Mouse (Mus musculus): ENCODE measurements around the gene Rnd2.
"Not testable (repeated sequence)": the region's sequence is repeated elsewhere in the genome, so short reads cannot be mapped to it uniquely, and the experiment has no call there.

Rnd2 gene

GRCm38 (mm10) chr11:101464211-101465100, at the start of gene Rnd2:
TSS of gene Rnd2 (plus strand) at chr11:101464999.
- DNase-seq (ENCODE audit: inconsistent ontology term) = no peak

GRCm38 (mm10) chr11:101415306-101415705, 49.5 kb upstream of the Rnd2 start:
- no peak for DNase-seq (ENCODE audit: inconsistent ontology term)

GRCm38 (mm10) chr11:101416433-101417100, 48.2 kb upstream of the Rnd2 start:
- DNase-seq (ENCODE audit: inconsistent ontology term) = no peak

- peak; percentile 82 for DNase-seq (ENCODE audit: inconsistent ontology term)
Measured at GRCm38 (mm10) chr11:101417101-101417855, 47.5 kb upstream of the Rnd2 start, which contains the start of gene Aarsd1. TSS of gene Aarsd1 (minus strand) at chr11:101417615.

GRCm38 (mm10) chr11:101418991-101419390, 45.8 kb upstream of the Rnd2 start:
- no peak for DNase-seq (ENCODE audit: inconsistent ontology term)

- DNase-seq (ENCODE audit: inconsistent ontology term) = no peak
Measured at GRCm38 (mm10) chr11:101419610-101420009, 45.2 kb upstream of the Rnd2 start.

GRCm38 (mm10) chr11:101420148-101420547, 44.7 kb upstream of the Rnd2 start:
- no peak for DNase-seq (ENCODE audit: inconsistent ontology term)

GRCm38 (mm10) chr11:101424105-101424851, 40.5 kb upstream of the Rnd2 start, which contains the start of gene Gm27029:
TSS of gene Gm27029 (minus strand) at chr11:101424796.
- DNase-seq (ENCODE audit: inconsistent ontology term) = peak; percentile 30

- peak; percentile 98 for DNase-seq (ENCODE audit: inconsistent ontology term)
Measured at GRCm38 (mm10) chr11:101424925-101425813, 39.6 kb upstream of the Rnd2 start, which contains the start of the genes Rundc1 and Ptges3l. TSS of gene Rundc1 (plus strand) at chr11:101425085. TSS of gene Ptges3l (minus strand) at chr11:101425333.

GRCm38 (mm10) chr11:101426165-101426564, 38.6 kb upstream of the Rnd2 start:
- no peak for DNase-seq (ENCODE audit: inconsistent ontology term)

GRCm38 (mm10) chr11:101431327-101431726, 33.5 kb upstream of the Rnd2 start:
- DNase-seq (ENCODE audit: inconsistent ontology term) = no peak

GRCm38 (mm10) chr11:101433396-101433795, 31.4 kb upstream of the Rnd2 start:
- DNase-seq (ENCODE audit: inconsistent ontology term) = peak; percentile 59

GRCm38 (mm10) chr11:101435831-101436230, 29.0 kb upstream of the Rnd2 start:
- DNase-seq (ENCODE audit: inconsistent ontology term) = no peak

- DNase-seq (ENCODE audit: inconsistent ontology term) = no peak
Measured at GRCm38 (mm10) chr11:101436916-101437315, 27.9 kb upstream of the Rnd2 start.

GRCm38 (mm10) chr11:101438006-101438405, 26.8 kb upstream of the Rnd2 start:
- not testable (repeated sequence) for DNase-seq (ENCODE audit: inconsistent ontology term)

GRCm38 (mm10) chr11:101441450-101442126, 23.2 kb upstream of the Rnd2 start:
- not testable (repeated sequence) for DNase-seq (ENCODE audit: inconsistent ontology term)

GRCm38 (mm10) chr11:101442127-101442693, 22.6 kb upstream of the Rnd2 start, which contains the start of gene Rpl27:
TSS of gene Rpl27 (plus strand) at chr11:101442298.
- DNase-seq (ENCODE audit: inconsistent ontology term) = peak; percentile 100

GRCm38 (mm10) chr11:101442760-101443159, 22.0 kb upstream of the Rnd2 start:
- DNase-seq (ENCODE audit: inconsistent ontology term) = no peak

GRCm38 (mm10) chr11:101446319-101446718, 18.5 kb upstream of the Rnd2 start:
- DNase-seq (ENCODE audit: inconsistent ontology term) = no peak

All from Muller cell, postnatal 12 days (primary cell).